Mouse (Mus musculus) hindbrain, embryonic 15.5 days (tissue): ENCODE data around the gene Phf12. TPM values are rescaled to one million over a fixed set of nuclear protein-coding genes. Genes with fewer than 3 reads are reported as not detected.

Experiments
- ATAC-seq: fragments of 200-750 bp; cut with Nextera tagmentation; 2 replicates; pipeline ENCODE4 v1.8.0; 2017; ENCODE audit warnings: low read depth, moderate number of reproducible peaks, moderate TSS enrichment; ENCODE audit not compliant: low FRiP score
- H3K27ac ChIP-seq: fragments of 300-500 bp; sonication (generic); replicated peaks from 2 replicates; pipeline ENCODE4 v1.5.1; 2015; ENCODE audit warnings: mild to moderate bottlenecking, inconsistent platforms
- H3K27me3 ChIP-seq: fragments of 300-500 bp; sonication (generic); 2 replicates; pipeline ENCODE4 v1.6.1; 2015; ENCODE audit warnings: control low read depth, inconsistent platforms
- H3K36me3 ChIP-seq: fragments of 300-500 bp; sonication (generic); 2 replicates; pipeline ENCODE4 v1.6.1; 2015; ENCODE audit warnings: control low read depth, inconsistent platforms
- H3K4me1 ChIP-seq: fragments of 300-500 bp; sonication (generic); replicated peaks from 2 replicates; pipeline ENCODE4 v1.6.1; 2015; ENCODE audit warnings: control low read depth, inconsistent platforms
- H3K4me2 ChIP-seq: fragments of 300-500 bp; sonication (generic); 2 replicates; pipeline ENCODE4 v1.6.1; 2015; ENCODE audit warnings: moderate library complexity, mild to moderate bottlenecking, inconsistent platforms
- H3K4me3 ChIP-seq: fragments of 300-500 bp; sonication (generic); 2 replicates; pipeline ENCODE4 v1.5.1; 2015; ENCODE audit warnings: mild to moderate bottlenecking, inconsistent platforms
- H3K9ac ChIP-seq: fragments of 300-500 bp; sonication (generic); 2 replicates; pipeline ENCODE4 v1.6.1; 2015; ENCODE audit warnings: inconsistent platforms
- H3K9me3 ChIP-seq: fragments of 300-500 bp; sonication (generic); 2 replicates; pipeline ENCODE4 v1.6.1; 2016; ENCODE audit warnings: control low read depth, inconsistent platforms
- WGBS: fragments of 180-500 bp; shearing (Covaris S2); methylation state at CpG from one replicate; pipeline ENCODE4 v1.1.7; 2015; 5-methylcytosine and 5-hydroxymethylcytosine counted together
- polyA plus RNA-seq: library from polyadenylated mRNA; unstranded; fragments of >200 nt; fragmentation: Nextera tagmentation; extraction: Ambion mirVana; gene quantifications from 2 replicates; pipeline ENCODE4 v1.2.1, GENCODE M21; 2015

Phf12 gene
- polyA plus RNA-seq, 1 experiment from 2014 or later: 19.0 TPM

DNA sequence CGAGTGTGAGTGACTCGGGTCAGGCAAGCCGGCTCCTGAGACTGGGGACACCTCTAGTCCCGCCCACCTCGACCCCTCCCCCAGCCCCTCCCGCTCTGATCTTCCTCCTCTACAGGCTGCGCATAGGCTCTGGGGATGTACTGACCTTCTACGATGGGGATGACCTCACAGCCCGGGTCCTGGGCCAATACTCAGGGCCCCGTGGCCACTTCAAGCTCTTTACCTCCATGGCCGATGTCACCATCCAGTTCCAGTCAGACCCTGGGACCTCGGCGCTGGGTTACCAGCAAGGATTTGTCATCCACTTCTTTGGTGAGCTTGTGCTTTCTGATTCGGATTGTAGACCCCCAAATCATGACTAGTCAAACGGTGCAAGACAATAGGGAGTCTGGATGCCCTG, 8.2 kb upstream of the Phf12 start:
- Histone ChIP-seq H3K4me3 (no peak overlapping the region), H3K27me3 (0 out of 2 replicates have a peak, but pooled peaks cover 8% of the 10 kb centered on the region), H3K27ac (no peak overlapping the region), H3K4me1 (no peaks in the 10 kb centered on the region), H3K9ac (no peak overlapping the region), H3K9me3 (no peaks in the 10 kb centered on the region), H3K36me3 (peaks cover 41% of the 10 kb centered on the region), H3K4me2 (no peak overlapping the region)
- no peak for ATAC-seq
- WGBS: 43% methylated on average over 15 of the region's 15 CpGs

GRCm38 (mm10) chr11:77975873-77976272, 6.7 kb upstream of the Phf12 start:
- ATAC-seq: no peak
- H3K4me2 ChIP-seq: no peak overlapping the region
- H3K4me1 ChIP-seq: peaks cover 7% of the 10 kb centered on the region
- H3K4me3 ChIP-seq: no peak overlapping the region
- WGBS: 37% methylated on average over 4 of the region's 4 CpGs
- H3K9me3 ChIP-seq: no peaks in the 10 kb centered on the region
- no peak overlapping the region for H3K9ac ChIP-seq
- peaks cover 31% of the 10 kb centered on the region for H3K36me3 ChIP-seq
- no peak overlapping the region for H3K27ac ChIP-seq
- H3K27me3 ChIP-seq: 0 out of 2 replicates have a peak, but pooled peaks cover 8% of the 10 kb centered on the region

- H3K4me2 ChIP-seq: no peak overlapping the region
- no peak overlapping the region for H3K4me3 ChIP-seq
- no peak for ATAC-seq
- H3K27me3 ChIP-seq: 0 out of 2 replicates have a peak, but pooled peaks cover 6% of the 10 kb centered on the region
- H3K36me3 ChIP-seq: peaks cover 25% of the 10 kb centered on the region
- no peak overlapping the region for H3K27ac ChIP-seq
- no peaks in the 10 kb centered on the region for H3K9me3 ChIP-seq
- 88% methylated on average over 6 of the region's 6 CpGs for WGBS
- H3K9ac ChIP-seq: no peak overlapping the region
- H3K4me1 ChIP-seq: peaks cover 13% of the 10 kb centered on the region
Observed at GRCm38 (mm10) chr11:77978161-77978560, 4.4 kb upstream of the Phf12 start.

- Histone ChIP-seq H3K27me3 (0 out of 2 replicates have a peak, but pooled peaks cover 5% of the 10 kb centered on the region), H3K4me3 (no peak overlapping the region), H3K9me3 (no peaks in the 10 kb centered on the region), H3K36me3 (peaks cover 22% of the 10 kb centered on the region), H3K9ac (no peak overlapping the region), H3K4me1 (peaks cover 13% of the 10 kb centered on the region), H3K27ac (no peak overlapping the region), H3K4me2 (no peak overlapping the region)
- 85% methylated on average over 8 of the region's 8 CpGs for WGBS
- no peak for ATAC-seq
Observed at GRCm38 (mm10) chr11:77979221-77979809, 3.2 kb upstream of the Phf12 start.

DNA sequence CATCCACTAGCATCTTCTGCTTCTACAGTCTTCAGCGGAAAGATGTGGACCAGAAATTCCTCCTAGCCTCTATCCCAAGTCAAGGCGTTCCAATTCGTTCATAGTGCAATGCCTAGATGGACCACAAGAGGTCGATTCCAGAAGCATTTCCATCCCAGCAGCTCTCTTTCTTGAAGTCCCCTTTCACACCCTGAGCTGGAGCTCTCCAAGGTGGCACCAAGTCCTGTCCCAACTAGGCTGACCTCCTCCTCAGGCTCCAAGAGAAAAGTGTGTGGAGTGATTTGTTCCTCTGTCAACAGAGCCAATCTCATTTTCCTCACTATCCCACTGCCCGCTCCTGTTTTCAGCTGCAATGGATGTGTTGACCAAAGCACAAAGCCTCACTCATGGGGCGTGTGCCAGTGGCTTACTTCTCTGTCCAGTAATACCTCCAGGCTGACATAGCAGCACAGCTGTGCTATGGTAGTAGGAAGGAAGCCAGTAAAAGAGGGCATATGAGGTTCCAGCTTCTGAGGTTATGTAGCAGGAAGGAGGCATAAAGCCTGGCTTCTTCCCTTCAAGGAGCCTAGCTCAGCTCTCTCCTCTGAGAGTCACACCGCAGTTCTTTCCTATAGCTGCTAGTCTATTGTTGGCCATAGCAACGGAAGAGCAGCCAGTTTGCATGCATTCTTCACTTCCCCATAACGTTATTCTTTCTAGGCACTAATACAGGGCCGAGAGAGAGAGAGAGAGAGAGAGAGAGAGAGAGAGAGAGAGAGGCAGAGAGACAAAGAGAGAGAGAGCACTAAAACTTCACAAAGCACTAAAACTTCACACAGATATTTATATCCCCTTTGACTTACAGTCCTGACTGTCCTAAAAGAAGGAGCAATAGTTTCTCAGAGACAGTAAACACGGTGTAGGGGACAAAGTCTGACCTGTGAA, 2.0 kb upstream of the Phf12 start:
- H3K4me3 ChIP-seq: no peak overlapping the region; the same call in 1 of the 2 replicates
- 32% methylated on average over 11 of the region's 11 CpGs for WGBS
- 0 out of 2 replicates have a peak, but pooled peaks cover 5% of the 10 kb centered on the region for H3K27me3 ChIP-seq
- H3K9me3 ChIP-seq: no peaks in the 10 kb centered on the region
- 0 out of 2 replicates have a peak overlapping the region, but pooled peaks have one; percentile 20 for H3K9ac ChIP-seq
- ATAC-seq: no peak
- H3K4me2 ChIP-seq: peak overlapping the region; percentile 78
- H3K36me3 ChIP-seq: peaks cover 22% of the 10 kb centered on the region
- H3K4me1 ChIP-seq: peaks cover 20% of the 10 kb centered on the region
- H3K27ac ChIP-seq: peak overlapping the region; percentile 98; the same call in 1 of the 2 replicates

GRCm38 (mm10) chr11:77981609-77982440, 729 bp upstream of the Phf12 start:
- Histone ChIP-seq H3K4me1 (peaks cover 30% of the 10 kb centered on the region), H3K36me3 (peaks cover 21% of the 10 kb centered on the region), H3K27me3 (0 out of 2 replicates have a peak, but pooled peaks cover 1% of the 10 kb centered on the region), H3K4me2 (peak overlapping the region; percentile 78), H3K9ac (peak overlapping the region; percentile 51), H3K27ac (peak overlapping the region; percentile 98), H3K9me3 (no peaks in the 10 kb centered on the region), H3K4me3 (peak overlapping the region; percentile 67)
- peak; percentile 90 for ATAC-seq
- under 1% methylated on average over 29 of the region's 29 CpGs for WGBS

DNA sequence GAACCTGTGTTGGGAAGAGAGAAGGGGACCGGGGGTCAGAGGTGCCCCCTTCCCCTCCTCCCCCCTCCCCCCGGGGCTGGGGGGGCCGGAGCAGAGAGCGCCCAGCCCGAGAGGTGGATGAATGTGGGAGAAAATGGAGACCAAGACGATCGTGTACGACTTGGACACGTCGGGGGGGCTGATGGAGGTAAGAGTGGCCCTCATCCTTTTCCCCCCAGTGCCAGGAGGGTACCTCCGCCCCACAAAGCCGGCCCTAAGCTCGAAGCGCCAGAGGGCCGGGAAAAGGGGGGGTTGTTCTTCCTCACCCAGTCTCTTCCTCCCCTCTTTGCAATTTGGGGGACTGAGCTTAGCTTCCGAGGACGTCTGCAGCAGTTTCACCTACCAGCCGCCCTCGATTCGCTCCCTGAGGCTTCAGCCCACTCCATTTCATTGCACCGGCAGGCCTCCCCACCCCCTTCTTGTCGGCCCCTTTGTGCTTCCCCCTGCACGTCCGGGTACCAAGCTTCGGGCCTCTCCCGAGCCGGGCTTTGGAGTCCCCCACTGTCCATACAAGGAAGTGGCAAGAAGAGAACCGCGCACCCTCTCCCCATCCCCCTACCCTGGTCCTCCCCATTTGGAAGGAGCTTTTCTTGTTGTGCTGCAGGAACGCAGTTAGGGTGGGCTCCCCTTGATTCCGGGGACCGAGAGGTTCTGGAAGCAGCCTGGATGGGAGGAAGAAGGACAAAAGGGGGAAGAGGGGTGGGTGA, 810 bp downstream of the Phf12 start:
- no peak for ATAC-seq
- Histone ChIP-seq H3K4me2 (peak overlapping the region; percentile 78), H3K27me3 (no peaks in the 10 kb centered on the region), H3K9ac (peak overlapping the region; percentile 79), H3K9me3 (no peaks in the 10 kb centered on the region), H3K4me3 (peak overlapping the region; percentile 67), H3K27ac (peak overlapping the region; percentile 98), H3K36me3 (peaks cover 10% of the 10 kb centered on the region), H3K4me1 (peaks cover 34% of the 10 kb centered on the region)
- under 1% methylated on average over 28 of the region's 32 CpGs for WGBS

DNA sequence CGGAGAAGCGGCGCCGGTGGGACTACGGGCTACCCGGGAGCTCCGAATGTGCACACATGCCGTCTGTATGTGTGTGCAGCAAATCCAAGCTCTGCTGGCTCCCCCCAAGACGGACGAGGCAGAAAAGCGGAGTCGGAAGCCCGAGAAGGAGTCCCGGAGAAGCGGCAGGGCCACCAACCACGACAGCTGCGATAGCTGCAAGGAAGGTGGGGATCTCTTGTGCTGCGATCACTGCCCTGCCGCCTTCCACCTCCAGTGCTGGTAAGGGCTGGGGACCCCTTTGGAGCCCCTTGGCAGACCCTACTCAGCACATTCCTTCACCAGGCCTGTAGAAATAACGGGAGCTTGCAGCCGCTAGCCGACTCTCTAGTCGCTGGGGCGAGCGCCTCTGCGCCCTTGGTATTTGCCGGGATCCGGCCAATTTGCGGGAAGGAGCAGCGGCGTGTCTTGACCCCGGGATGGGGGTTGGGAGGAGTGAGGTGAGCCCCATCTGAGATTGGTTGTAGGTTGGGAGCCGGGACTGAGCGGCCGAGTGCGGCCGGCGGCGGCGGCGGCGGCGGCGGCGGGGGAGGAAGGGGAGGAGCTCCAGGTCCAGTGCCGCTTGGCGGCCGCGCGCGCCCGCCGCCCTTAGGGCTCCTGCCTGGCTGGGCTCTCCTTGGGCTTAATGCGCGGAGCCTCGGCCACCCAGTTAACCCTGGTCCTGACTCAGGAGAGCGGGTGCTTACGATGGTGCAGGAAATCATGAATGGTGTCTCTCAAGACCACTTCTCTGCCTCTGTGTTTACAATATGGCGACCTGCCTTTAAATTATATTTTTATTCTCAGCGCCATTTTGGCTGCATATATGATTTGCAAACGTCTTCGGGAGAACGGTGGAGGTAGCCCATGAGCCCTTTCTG, 1.6 kb downstream of the Phf12 start:
- ATAC-seq: no peak
- Histone ChIP-seq H3K36me3 (peaks cover 18% of the 10 kb centered on the region), H3K9me3 (no peaks in the 10 kb centered on the region), H3K27me3 (no peaks in the 10 kb centered on the region), H3K4me3 (peak overlapping the region; percentile 67), H3K4me1 (peaks cover 34% of the 10 kb centered on the region), H3K27ac (peak overlapping the region; percentile 98), H3K4me2 (peak overlapping the region; percentile 78), H3K9ac (peak overlapping the region; percentile 79)
- WGBS: under 1% methylated on average over 61 of the region's 63 CpGs

- WGBS: 0% methylated on average over 13 of the region's 13 CpGs
- peaks cover 34% of the 10 kb centered on the region for H3K4me1 ChIP-seq
- peak overlapping the region; percentile 78 for H3K4me2 ChIP-seq
- peak overlapping the region; percentile 79 for H3K9ac ChIP-seq
- no peak for ATAC-seq
- peak overlapping the region; percentile 67 for H3K4me3 ChIP-seq
- H3K9me3 ChIP-seq: no peaks in the 10 kb centered on the region
- no peaks in the 10 kb centered on the region for H3K27me3 ChIP-seq
- peaks cover 22% of the 10 kb centered on the region for H3K36me3 ChIP-seq
- H3K27ac ChIP-seq: peak overlapping the region; percentile 98
Observed at GRCm38 (mm10) chr11:77984836-77985231, 2.3 kb downstream of the Phf12 start.

GRCm38 (mm10) chr11:77985541-77986065, 3.0 kb downstream of the Phf12 start:
- ATAC-seq: no peak
- Histone ChIP-seq H3K4me2 (peak overlapping the region; percentile 78), H3K4me3 (peak overlapping the region; percentile 67), H3K36me3 (peaks cover 22% of the 10 kb centered on the region), H3K4me1 (peaks cover 27% of the 10 kb centered on the region), H3K9ac (peak overlapping the region; percentile 79), H3K27me3 (no peaks in the 10 kb centered on the region), H3K9me3 (no peaks in the 10 kb centered on the region), H3K27ac (peak overlapping the region; percentile 98)
- WGBS: 67% methylated on average over 3 of the region's 3 CpGs
